Mouse (Mus musculus): ENCODE data around the gene A730061H03Rik.

Gene A730061H03Rik

GRCm38 (mm10) chr14:55560202-55561073 lies at the start of gene A730061H03Rik:
A730061H03Rik (minus strand) TSS chr14:55560406.
- peak; percentile 96 to 98 for DNase-seq (ENCODE audit: low read depth in 2 of 2, low spot score in 2 of 2)

- no peak for DNase-seq (ENCODE audit: low read depth in 2 of 2, low spot score in 2 of 2)
These were observed 48.1 kb upstream of the A730061H03Rik start for GRCm38 (mm10) chr14:55608339-55608738.

- DNase-seq (ENCODE audit: low read depth in 2 of 2, low spot score in 2 of 2) = no peak
These were observed 45.7 kb upstream of the A730061H03Rik start for GRCm38 (mm10) chr14:55605743-55606459.

- DNase-seq (ENCODE audit: low read depth in 2 of 2, low spot score in 2 of 2) = no peak
These were observed 44.6 kb upstream of the A730061H03Rik start for GRCm38 (mm10) chr14:55604823-55605222.

GRCm38 (mm10) chr14:55603633-55604576 lies 43.7 kb upstream of the A730061H03Rik start:
- peak; percentile 96 to 98 for DNase-seq (ENCODE audit: low read depth in 2 of 2, low spot score in 2 of 2)

- DNase-seq (ENCODE audit: low read depth in 2 of 2, low spot score in 2 of 2) = no peak
These were observed 43.0 kb upstream of the A730061H03Rik start, which contains the start of gene Irf9 for GRCm38 (mm10) chr14:55603271-55603632. Irf9 (plus strand) TSS chr14:55603571.

GRCm38 (mm10) chr14:55598521-55599390 lies 38.5 kb upstream of the A730061H03Rik start:
- no peak for DNase-seq (ENCODE audit: low read depth in 2 of 2, low spot score in 2 of 2)

GRCm38 (mm10) chr14:55596036-55596690 lies 36.0 kb upstream of the A730061H03Rik start:
- no peak for DNase-seq (ENCODE audit: low read depth in 2 of 2, low spot score in 2 of 2)

- DNase-seq (ENCODE audit: low read depth in 2 of 2, low spot score in 2 of 2) = no peak
These were observed 32.0 kb upstream of the A730061H03Rik start for GRCm38 (mm10) chr14:55592226-55592625.

GRCm38 (mm10) chr14:55591331-55591891 lies 31.2 kb upstream of the A730061H03Rik start, which contains the start of gene Rnf31:
Rnf31 (plus strand) TSS chr14:55591708.
- peak; percentile 78 to 82 for DNase-seq (ENCODE audit: low read depth in 2 of 2, low spot score in 2 of 2)

- DNase-seq (ENCODE audit: low read depth in 2 of 2, low spot score in 2 of 2) = peak; percentile 70 to 76
These were observed 30.6 kb upstream of the A730061H03Rik start, which contains the start of gene Psme2 for GRCm38 (mm10) chr14:55590748-55591330. Psme2 (minus strand) TSS chr14:55591113.

GRCm38 (mm10) chr14:55589771-55590448 lies 29.7 kb upstream of the A730061H03Rik start:
- no peak for DNase-seq (ENCODE audit: low read depth in 2 of 2, low spot score in 2 of 2)

GRCm38 (mm10) chr14:55589271-55589670 lies 29.1 kb upstream of the A730061H03Rik start:
- no peak for DNase-seq (ENCODE audit: low read depth in 2 of 2, low spot score in 2 of 2)

GRCm38 (mm10) chr14:55586149-55586548 lies 25.9 kb upstream of the A730061H03Rik start:
- DNase-seq (ENCODE audit: low read depth in 2 of 2, low spot score in 2 of 2) = no peak

GRCm38 (mm10) chr14:55585566-55585960 lies 25.4 kb upstream of the A730061H03Rik start:
- DNase-seq (ENCODE audit: low read depth in 2 of 2, low spot score in 2 of 2) = peak; percentile 30 to 50

GRCm38 (mm10) chr14:55584702-55585565 lies 24.7 kb upstream of the A730061H03Rik start, which contains the start of gene Emc9:
Emc9 (minus strand) TSS chr14:55585302.
- DNase-seq (ENCODE audit: low read depth in 2 of 2, low spot score in 2 of 2) = peak; percentile 64 to 65

GRCm38 (mm10) chr14:55584303-55584701 lies 24.1 kb upstream of the A730061H03Rik start:
- no peak for DNase-seq (ENCODE audit: low read depth in 2 of 2, low spot score in 2 of 2)
